Mouse (Mus musculus) left cerebral cortex, adult 2 months (tissue): Measurements from ENCODE around the gene Trim58. TPM values are rescaled to one million over a fixed set of nuclear protein-coding genes. Genes with fewer than 3 reads are reported as not detected.
A peak's percentile ranks its signal among the peaks of the same experiment; 100 is the strongest.

ENCODE experiments used
- DNase-seq, 2 experiments: peaks; one replicate each; pipeline ENCODE4 v3.0.0; 2021 to 2022; ENCODE audit warnings: low spot score in 2 of 2, mixed read lengths in 1 of 2; ENCODE audit errors: extremely low spot score in 1 of 2
- H3K27ac ChIP-seq: fragments of 200-600 bp; 2 replicates; pipeline ENCODE4 v1.8.1; 2022
- H3K4me3 ChIP-seq: fragments of 200-600 bp; 2 replicates; pipeline ENCODE4 v1.8.1; 2022
- CTCF ChIP-seq: fragments of 200-600 bp; IDR thresholded peaks from 2 replicates; pipeline ENCODE4 v1.8.1; 2022; ENCODE audit warnings: antibody characterized with exemption, mild to moderate bottlenecking, moderate library complexity
- intact Hi-C: fragments of 180-260 bp; cut with DNase I; formaldehyde crosslinking; loops from one replicate; pipeline ENCODE4 v1.15.1; 2025
- total RNA-seq, 2 experiments: library from RNA; stranded (reverse); gene quantifications; 2 replicates each; pipeline ENCODE4 v1.2.3; 2021

The Trim58 gene
- total RNA-seq, 2 experiments from 2014 or later, result not detected

GRCm38 (mm10) chr11:58669252-58669651 is 29.0 kb downstream of the Trim58 start:
- no peak overlapping the region for H3K4me3 ChIP-seq
- no peak for DNase-seq
- no peak overlapping the region for H3K27ac ChIP-seq
- TF ChIP-seq CTCF, result peak; percentile 8; the same call in 1 of the 2 replicates
- intact Hi-C loops, result no loop called here

- intact Hi-C loops, result no loop called here
- DNase-seq, result no peak
Observed at GRCm38 (mm10) chr11:58671825-58672224, 31.6 kb downstream of the Trim58 start.

GRCm38 (mm10) chr11:58680799-58681198 is 40.5 kb downstream of the Trim58 start, which contains the start of gene Olfr320:
TSS of gene Olfr320 (plus strand) at chr11:58681099.
- no peak for TF ChIP-seq CTCF
- H3K27ac ChIP-seq, result no peak within 1 kb of the TSS
- intact Hi-C loops, result no loop called here
- DNase-seq, result no peak
- no peak within 1 kb of the TSS for H3K4me3 ChIP-seq

More at GRCm38 (mm10) chr11:58671825-58672224, 31.6 kb downstream of the Trim58 start:
- no peak overlapping the region for H3K4me3 ChIP-seq
- no peak overlapping the region for H3K27ac ChIP-seq
- no peak; the same call in 1 of the 2 replicates for TF ChIP-seq CTCF

GRCm38 (mm10) chr11:58698862-58699261 is 58.6 kb downstream of the Trim58 start, which contains the start of gene Olfr319:
TSS of gene Olfr319 (plus strand) at chr11:58699162.
- Histone ChIP-seq H3K4me3 (no peak within 1 kb of the TSS), H3K27ac (no peak within 1 kb of the TSS)
- TF ChIP-seq CTCF, result no peak
- intact Hi-C loops, result no loop called here
- no peak for DNase-seq

Other genes starting within 250 kb of the Trim58 start
- not detected for gene 1810065E05Rik, start 219.4 kb upstream of the Trim58 start, total RNA-seq
- gene Gm12253, start 207.9 kb upstream of the Trim58 start, total RNA-seq, result not detected
- not detected for gene Lypd9, start 187.5 kb upstream of the Trim58 start, total RNA-seq
- gene Olfr30, start 178.2 kb upstream of the Trim58 start, total RNA-seq, result not detected
- not detected for gene Olfr332, start 147.9 kb upstream of the Trim58 start, total RNA-seq
- gene Olfr331, start 137.9 kb upstream of the Trim58 start, total RNA-seq, result not detected
- gene Olfr330, start 105.6 kb upstream of the Trim58 start, total RNA-seq, result not detected
- not detected for gene Olfr329-ps, start 94.0 kb upstream of the Trim58 start, total RNA-seq
- gene Olfr328, start 84.8 kb upstream of the Trim58 start, total RNA-seq, result under 1 TPM; 0.12 to 0.27 TPM
- gene Olfr224, start 69.9 kb upstream of the Trim58 start, total RNA-seq, result not detected
- gene Olfr325, start 62.7 kb upstream of the Trim58 start, total RNA-seq, result not detected
- gene Olfr324, start 45.4 kb upstream of the Trim58 start, total RNA-seq, result not detected
- gene 2210407C18Rik, start 24.4 kb upstream of the Trim58 start, total RNA-seq, result not detected
- gene Olfr323, start 10.0 kb upstream of the Trim58 start, total RNA-seq, result not detected
- not detected for gene Olfr322, start 18.3 kb downstream of the Trim58 start, total RNA-seq
- gene Olfr320, start 40.6 kb downstream of the Trim58 start, total RNA-seq, result not detected
- not detected for gene Olfr319, start 58.7 kb downstream of the Trim58 start, total RNA-seq
- not detected for gene Olfr318, start 83.5 kb downstream of the Trim58 start, total RNA-seq
- under 1 TPM in 1 of 2 experiments, not detected in 1; 0.23 TPM for gene Olfr317, start 98.7 kb downstream of the Trim58 start, total RNA-seq
- gene Olfr316, start 112.3 kb downstream of the Trim58 start, total RNA-seq, result 1 to 10 TPM; 1.2 to 1.4 TPM
- not detected for gene Olfr315, start 132.7 kb downstream of the Trim58 start, total RNA-seq
- not detected for gene Olfr314, start 142.5 kb downstream of the Trim58 start, total RNA-seq
- gene Fam183b, start 161.5 kb downstream of the Trim58 start, total RNA-seq, result 1 to 10 TPM; 1.4 to 3.5 TPM
- gene Olfr313, start 174.5 kb downstream of the Trim58 start, total RNA-seq, result not detected
- under 1 TPM in 1 of 2 experiments, not detected in 1; 0.09 TPM for gene Olfr312, start 188.8 kb downstream of the Trim58 start, total RNA-seq
- under 1 TPM in 1 of 2 experiments, not detected in 1; 0.26 TPM for gene Olfr311, start 198.8 kb downstream of the Trim58 start, total RNA-seq
- gene Gm12258, start 206.7 kb downstream of the Trim58 start, total RNA-seq, result 10 to 100 TPM; 17.3 to 20.2 TPM
- gene 2810021J22Rik, start 226.8 kb downstream of the Trim58 start, total RNA-seq, result 10 to 100 TPM; 10.9 to 11.5 TPM